Mouse (Mus musculus) brain, embryonic 14.5 days (tissue): ENCODE results near the gene Taar7f.

Experiments
- CTCF ChIP-seq: fragments of 200-500 bp; IDR thresholded peaks from 2 replicates; pipeline ENCODE4 v1.5.1; 2012; ENCODE audit warnings: inconsistent platforms, mild to moderate bottlenecking, moderate library complexity, borderline replicate concordance; ENCODE audit not compliant: insufficient read depth, insufficient read length; ENCODE audit errors: extremely low read depth
- POLR2A ChIP-seq: fragments of 200-500 bp; IDR thresholded peaks from 2 replicates; pipeline ENCODE4 v1.6.1; 2012; ENCODE audit warnings: mild to moderate bottlenecking, inconsistent platforms, borderline replicate concordance; ENCODE audit not compliant: poor library complexity, insufficient read depth, insufficient read length, severe bottlenecking; ENCODE audit errors: extremely low read depth

DNA sequence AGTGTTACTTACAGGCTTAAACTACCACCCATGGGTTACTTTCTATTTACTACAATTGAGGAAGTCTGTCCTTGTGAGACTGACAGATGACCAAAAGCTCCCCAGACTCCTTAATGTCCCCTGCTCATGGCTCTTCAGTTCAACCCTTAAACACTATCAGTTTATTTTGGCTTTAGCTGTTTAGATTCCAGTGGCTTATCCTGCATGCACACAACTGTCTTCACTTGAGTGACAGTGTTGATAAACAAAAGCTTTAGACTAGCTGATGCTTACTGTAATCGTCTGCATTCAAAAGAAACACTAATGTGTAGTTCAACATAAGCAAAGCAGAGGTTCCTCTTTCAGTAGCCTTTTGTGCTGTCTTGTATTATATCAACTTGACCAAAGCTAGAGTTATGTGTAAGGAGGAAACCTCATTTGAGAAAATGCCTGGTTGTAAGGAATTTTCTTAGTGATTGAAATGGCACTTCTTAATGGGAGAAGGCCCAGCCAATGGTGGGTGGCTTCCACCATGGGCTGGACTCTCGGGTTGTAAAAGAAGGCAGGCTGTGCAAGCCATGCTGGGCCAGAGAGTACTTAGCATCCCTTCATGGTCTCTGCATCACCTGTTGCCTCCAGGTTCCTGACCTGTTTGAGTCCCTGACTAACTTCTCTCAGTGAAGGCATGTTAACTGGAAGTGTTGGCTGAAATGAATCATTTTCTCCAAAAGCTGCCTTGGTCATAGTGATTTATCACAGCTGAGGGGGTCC, 9.0 kb upstream of the Taar7f start:
- TF ChIP-seq POLR2A (no peak), CTCF (no peak)
